Mouse (Mus musculus) intestine, embryonic 14.5 days (tissue): ENCODE data around the gene Prune2. TPM values are rescaled to one million over a fixed set of nuclear protein-coding genes. Genes with fewer than 3 reads are reported as not detected.

Experiments
- ATAC-seq: fragments of 200-750 bp; cut with Nextera tagmentation; replicated peaks from 2 replicates; pipeline ENCODE4 v1.8.0; 2017; ENCODE audit warnings: low read depth, moderate number of reproducible peaks, moderate TSS enrichment, moderate library complexity; ENCODE audit not compliant: low FRiP score, low TSS enrichment
- DNase-seq: peaks from one replicate; pipeline ENCODE4 v3.0.0-alpha.2; 2018; ENCODE audit warnings: low spot score
- H3K27ac ChIP-seq: fragments of 300-500 bp; sonication (generic); 2 replicates; pipeline ENCODE4 v1.5.1; 2014; ENCODE audit warnings: low read depth, mild to moderate bottlenecking, control low read depth
- H3K27me3 ChIP-seq: fragments of 300-500 bp; sonication (generic); replicated peaks from 2 replicates; pipeline ENCODE4 v1.6.1; 2014; ENCODE audit warnings: low read length, control low read depth; ENCODE audit not compliant: control insufficient read depth, insufficient read depth
- H3K36me3 ChIP-seq: fragments of 300-500 bp; sonication (generic); 2 replicates; pipeline ENCODE4 v1.6.1; 2014; ENCODE audit warnings: low read length, control low read depth; ENCODE audit not compliant: control insufficient read depth, insufficient read depth
- H3K4me1 ChIP-seq: fragments of 300-500 bp; sonication (generic); replicated peaks from 2 replicates; pipeline ENCODE4 v1.6.1; 2014; ENCODE audit warnings: low read length, control low read depth, mixed read lengths; ENCODE audit not compliant: control insufficient read depth, insufficient read depth
- H3K4me2 ChIP-seq: fragments of 300-500 bp; sonication (generic); 2 replicates; pipeline ENCODE4 v1.6.1; 2014; ENCODE audit warnings: low read length
- H3K4me3 ChIP-seq: fragments of 300-500 bp; sonication (generic); 2 replicates; pipeline ENCODE4 v1.5.1; 2014; ENCODE audit warnings: low read depth, low read length, control low read depth, mixed read lengths
- H3K9ac ChIP-seq: fragments of 300-500 bp; sonication (generic); 2 replicates; pipeline ENCODE4 v1.6.1; 2014; ENCODE audit warnings: mild to moderate bottlenecking, low read length
- H3K9me3 ChIP-seq: fragments of 300-500 bp; sonication (generic); 2 replicates; pipeline ENCODE4 v1.6.1; 2016; ENCODE audit warnings: low read length, control low read depth; ENCODE audit not compliant: control insufficient read depth
- WGBS: fragments of 180-500 bp; shearing (Covaris S2); extraction: QIAGEN DNeasy Blood & Tissue Kit; methylation state at CpG from one replicate; pipeline ENCODE4 v1.1.7; 2014; 5-methylcytosine and 5-hydroxymethylcytosine counted together
- polyA plus RNA-seq: library from polyadenylated mRNA; unstranded; fragments of >200 nt; fragmentation: Nextera tagmentation; extraction: Ambion mirVana; gene quantifications from 2 replicates; pipeline ENCODE4 v1.2.1, GENCODE M21; 2014

Prune2 gene
- polyA plus RNA-seq, 1 experiment from 2014 or later, result 2.2 TPM

GRCm38 (mm10) chr19:17144205-17144604, 188.3 kb downstream of the Prune2 start:
- no peaks in the 10 kb centered on the region for H3K9me3 ChIP-seq
- H3K4me3 ChIP-seq, result no peak overlapping the region
- H3K4me2 ChIP-seq, result no peak overlapping the region
- DNase-seq, result no peak
- no peaks in the 10 kb centered on the region for H3K27me3 ChIP-seq
- no peak for ATAC-seq
- H3K27ac ChIP-seq, result no peak overlapping the region
- no peak overlapping the region for H3K9ac ChIP-seq
- H3K36me3 ChIP-seq, result no peaks in the 10 kb centered on the region
- WGBS, result 83% methylated on average over 6 of the region's 6 CpGs
- H3K4me1 ChIP-seq, result no peaks in the 10 kb centered on the region

- no peak overlapping the region for H3K4me3 ChIP-seq
- no peak overlapping the region for H3K4me2 ChIP-seq
- WGBS, result 91% methylated on average over 7 of the region's 7 CpGs
- no peaks in the 10 kb centered on the region for H3K36me3 ChIP-seq
- no peaks in the 10 kb centered on the region for H3K27me3 ChIP-seq
- H3K4me1 ChIP-seq, result no peaks in the 10 kb centered on the region
- no peak for ATAC-seq
- no peak for DNase-seq
- H3K9ac ChIP-seq, result no peak overlapping the region
- no peaks in the 10 kb centered on the region for H3K9me3 ChIP-seq
- no peak overlapping the region for H3K27ac ChIP-seq
Observed at GRCm38 (mm10) chr19:17150064-17150463, 194.1 kb downstream of the Prune2 start.

GRCm38 (mm10) chr19:17151781-17152180, 195.9 kb downstream of the Prune2 start:
- no peaks in the 10 kb centered on the region for H3K9me3 ChIP-seq
- no peaks in the 10 kb centered on the region for H3K36me3 ChIP-seq
- 65% methylated on average over 6 of the region's 6 CpGs for WGBS
- ATAC-seq (no peak), DNase-seq (no peak)
- no peak overlapping the region for H3K27ac ChIP-seq
- H3K27me3 ChIP-seq, result no peaks in the 10 kb centered on the region
- no peaks in the 10 kb centered on the region for H3K4me1 ChIP-seq
- H3K4me3 ChIP-seq, result no peak overlapping the region
- H3K4me2 ChIP-seq, result no peak overlapping the region
- H3K9ac ChIP-seq, result no peak overlapping the region

- Histone ChIP-seq H3K27me3 (no peaks in the 10 kb centered on the region), H3K4me2 (no peak overlapping the region), H3K9me3 (no peaks in the 10 kb centered on the region), H3K36me3 (no peaks in the 10 kb centered on the region), H3K4me1 (no peaks in the 10 kb centered on the region), H3K9ac (no peak overlapping the region), H3K27ac (no peak overlapping the region), H3K4me3 (no peak overlapping the region)
- 80% methylated on average over 7 of the region's 7 CpGs for WGBS
- ATAC-seq (no peak), DNase-seq (no peak)
Observed at GRCm38 (mm10) chr19:17152461-17152860, 196.5 kb downstream of the Prune2 start.

GRCm38 (mm10) chr19:17153911-17154639, 198.2 kb downstream of the Prune2 start:
- ATAC-seq (no peak), DNase-seq (no peak)
- Histone ChIP-seq H3K9me3 (no peaks in the 10 kb centered on the region), H3K4me3 (no peak overlapping the region), H3K4me2 (no peak overlapping the region), H3K4me1 (no peaks in the 10 kb centered on the region), H3K27me3 (no peaks in the 10 kb centered on the region), H3K9ac (no peak overlapping the region), H3K36me3 (no peaks in the 10 kb centered on the region), H3K27ac (no peak overlapping the region)
- 80% methylated on average over 11 of the region's 11 CpGs for WGBS

GRCm38 (mm10) chr19:17155216-17155615, 199.3 kb downstream of the Prune2 start:
- no peak overlapping the region for H3K9ac ChIP-seq
- no peaks in the 10 kb centered on the region for H3K9me3 ChIP-seq
- ATAC-seq (no peak), DNase-seq (no peak)
- H3K4me3 ChIP-seq, result no peak overlapping the region
- H3K27me3 ChIP-seq, result no peaks in the 10 kb centered on the region
- 86% methylated on average over 2 of the region's 2 CpGs for WGBS
- H3K4me2 ChIP-seq, result no peak overlapping the region
- H3K27ac ChIP-seq, result no peak overlapping the region
- no peaks in the 10 kb centered on the region for H3K36me3 ChIP-seq
- no peaks in the 10 kb centered on the region for H3K4me1 ChIP-seq

- WGBS, result 56% methylated on average over 2 of the region's 2 CpGs
- Histone ChIP-seq H3K4me2 (no peak overlapping the region), H3K27me3 (no peaks in the 10 kb centered on the region), H3K9ac (no peak overlapping the region), H3K4me1 (no peaks in the 10 kb centered on the region), H3K4me3 (no peak overlapping the region), H3K27ac (no peak overlapping the region), H3K9me3 (no peaks in the 10 kb centered on the region), H3K36me3 (no peaks in the 10 kb centered on the region)
- no peak for DNase-seq
- no peak for ATAC-seq
Observed at GRCm38 (mm10) chr19:17159676-17160075, 203.8 kb downstream of the Prune2 start.

- Histone ChIP-seq H3K36me3 (no peaks in the 10 kb centered on the region), H3K9me3 (no peaks in the 10 kb centered on the region), H3K4me3 (no peak overlapping the region), H3K27ac (no peak overlapping the region), H3K4me1 (no peaks in the 10 kb centered on the region), H3K27me3 (no peaks in the 10 kb centered on the region), H3K4me2 (no peak overlapping the region), H3K9ac (no peak overlapping the region)
- DNase-seq (no peak), ATAC-seq (no peak)
- 88% methylated on average over 2 of the region's 2 CpGs for WGBS
Observed at GRCm38 (mm10) chr19:17160231-17160630, 204.3 kb downstream of the Prune2 start.

GRCm38 (mm10) chr19:17163511-17163953, 207.6 kb downstream of the Prune2 start:
- ATAC-seq, result peak; percentile 50; the same call in 1 of the 2 replicates
- Histone ChIP-seq H3K4me3 (no peak overlapping the region), H3K27ac (no peak overlapping the region), H3K4me2 (0 out of 2 replicates have a peak overlapping the region, but pooled peaks have one; percentile 20), H3K36me3 (no peaks in the 10 kb centered on the region), H3K27me3 (no peaks in the 10 kb centered on the region), H3K9me3 (no peaks in the 10 kb centered on the region), H3K4me1 (no peaks in the 10 kb centered on the region), H3K9ac (no peak overlapping the region)
- WGBS, result 11% methylated on average over 13 of the region's 13 CpGs
- DNase-seq, result peak; percentile 69
